Mouse (Mus musculus) myocyte (in vitro differentiated cells): ENCODE results near the gene Orm2. TPM values are rescaled to one million over a fixed set of nuclear protein-coding genes. Genes with fewer than 3 reads are reported as not detected.

ENCODE experiments used
- H3K27me3 ChIP-seq: one replicate; pipeline ENCODE4 v1.6.1; 2011; ENCODE audit not compliant: control insufficient read depth, insufficient read depth, insufficient read length
- H3K36me3 ChIP-seq: one replicate; pipeline ENCODE4 v1.6.1; 2011; ENCODE audit not compliant: control insufficient read depth, insufficient read depth
- H3K4me2 ChIP-seq: one replicate; pipeline ENCODE4 v1.6.1; 2011; ENCODE audit warnings: low read depth, control low read depth
- H3K4me3 ChIP-seq: one replicate; pipeline ENCODE4 v1.5.1; 2011; ENCODE audit warnings: mild to moderate bottlenecking, control low read depth, moderate library complexity
- H3K79me2 ChIP-seq: one replicate; pipeline ENCODE4 v1.6.1; 2011; ENCODE audit not compliant: control insufficient read depth, insufficient read depth
- H3ac ChIP-seq: one replicate; pipeline ENCODE4 v1.6.1; 2011; ENCODE audit not compliant: control insufficient read depth, insufficient read length
- CEBPB ChIP-seq: IDR thresholded peaks from 2 replicates; pipeline ENCODE4 v1.6.1; 2011; ENCODE audit warnings: mild to moderate bottlenecking, moderate library complexity; ENCODE audit not compliant: poor library complexity, insufficient read depth, severe bottlenecking
- E2F4 ChIP-seq: IDR thresholded peaks from one replicate; pipeline ENCODE4 v1.6.1; 2011; ENCODE audit warnings: mild to moderate bottlenecking, control low read depth, moderate library complexity; ENCODE audit not compliant: insufficient read depth
- MAX ChIP-seq: IDR thresholded peaks from one replicate; pipeline ENCODE4 v1.6.1; 2011; ENCODE audit warnings: low read depth, mild to moderate bottlenecking, control low read depth
- MYOD1 ChIP-seq, 3 experiments: IDR thresholded peaks; one replicate each; pipeline ENCODE4 v1.6.1; 2011; ENCODE audit warnings: control low read depth in 2 of 3, low read depth in 2 of 3, mild to moderate bottlenecking in 2 of 3, moderate library complexity in 1 of 3; ENCODE audit not compliant: insufficient read length in 2 of 3, control insufficient read depth in 1 of 3
- MYOG ChIP-seq, 3 experiments: IDR thresholded peaks; one replicate each; pipeline ENCODE4 v1.6.1; 2011; ENCODE audit warnings: control low read depth in 2 of 3, low read depth in 2 of 3, mild to moderate bottlenecking in 2 of 3; ENCODE audit not compliant: insufficient read length in 2 of 3, control insufficient read depth in 1 of 3, insufficient read depth in 1 of 3
- POLR2A ChIP-seq: IDR thresholded peaks from one replicate; pipeline ENCODE4 v1.6.1; 2011; ENCODE audit warnings: low read depth, mild to moderate bottlenecking, control low read depth, moderate library complexity; ENCODE audit not compliant: insufficient read length
- POLR2AphosphoS2 ChIP-seq: IDR thresholded peaks from one replicate; pipeline ENCODE4 v1.6.1; 2011; ENCODE audit warnings: low read depth, control low read depth; ENCODE audit not compliant: insufficient read length
- REST ChIP-seq: IDR thresholded peaks from one replicate; pipeline ENCODE4 v1.6.1; 2011; ENCODE audit warnings: mild to moderate bottlenecking, control low read depth, moderate library complexity; ENCODE audit not compliant: insufficient read depth, insufficient read length
- SRF ChIP-seq: IDR thresholded peaks from one replicate; pipeline ENCODE4 v1.6.1; 2011; ENCODE audit warnings: low read depth; ENCODE audit not compliant: control insufficient read depth, insufficient read length
- TCF12 ChIP-seq: IDR thresholded peaks from one replicate; pipeline ENCODE4 v1.6.1; 2011; ENCODE audit warnings: mild to moderate bottlenecking, control low read depth; ENCODE audit not compliant: poor library complexity, insufficient read depth, severe bottlenecking
- TCF3 ChIP-seq: IDR thresholded peaks from one replicate; pipeline ENCODE4 v1.6.1; 2011; ENCODE audit warnings: low read depth, control low read depth; ENCODE audit not compliant: insufficient read length
- USF1 ChIP-seq: IDR thresholded peaks from one replicate; pipeline ENCODE4 v1.6.1; 2011; ENCODE audit warnings: low read depth, mild to moderate bottlenecking, control low read depth, moderate library complexity
- polyA plus RNA-seq: library from polyadenylated mRNA; unstranded; fragments of >200 nt; fragmentation: generic; extraction: Trizol; gene quantifications from one replicate; pipeline ENCODE4 v1.2.1, GENCODE M21; 2012; ENCODE audit warnings: missing spikeins

Gene Orm2
- polyA plus RNA-seq, 1 experiment: not detected

- no peaks in the 10 kb centered on the region for H3K27me3 ChIP-seq
- peak overlapping the region; percentile 35 for H3ac ChIP-seq
- peaks cover 22% of the 10 kb centered on the region for H3K79me2 ChIP-seq
- H3K36me3 ChIP-seq: no peaks in the 10 kb centered on the region
- peak overlapping the region; percentile 94 for H3K4me2 ChIP-seq
- H3K4me3 ChIP-seq: peak overlapping the region; percentile 59
- TF ChIP-seq TCF12: peak; percentile 13
- TF ChIP-seq POLR2A: peak; percentile 85
- TF ChIP-seq E2F4: no peak
- TF ChIP-seq MAX: peak; percentile 45
- TF ChIP-seq POLR2AphosphoS2: peak; percentile 77
- peak in 1 of 3 experiments; percentile 70 for TF ChIP-seq MYOG (IDR thresholded peaks at IDR 0.05; ENCODE audit: control insufficient read depth in 1 of 3, insufficient read depth in 1 of 3, insufficient read length in 2 of 3, low read depth in 2 of 3)
- TF ChIP-seq SRF: no peak
- no peak for TF ChIP-seq REST
- peak; percentile 90; the same call in 1 of the 2 replicates for TF ChIP-seq CEBPB
- peak; percentile 40 for TF ChIP-seq USF1
Measured at GRCm38 (mm10) chr4:63409317-63409907, 47.2 kb downstream of the Orm2 start.

GRCm38 (mm10) chr4:63409908-63410582 lies 47.8 kb downstream of the Orm2 start:
- TF ChIP-seq POLR2A: peak; percentile 81
- no peak for TF ChIP-seq CEBPB
- no peak for TF ChIP-seq E2F4
- TF ChIP-seq SRF: peak; percentile 49
- peak; percentile 93 for TF ChIP-seq POLR2AphosphoS2

GRCm38 (mm10) chr4:63410583-63410934 lies 48.3 kb downstream of the Orm2 start:
- peak overlapping the region; percentile 94 for H3K4me2 ChIP-seq
- TF ChIP-seq TCF12 (no peak), MYOG (IDR thresholded peaks at IDR 0.05; ENCODE audit: control insufficient read depth in 1 of 3, insufficient read depth in 1 of 3, insufficient read length in 2 of 3, low read depth in 2 of 3) (no peak), POLR2AphosphoS2 (peak; percentile 9), POLR2A (peak; percentile 26), E2F4 (peak; percentile 70), MAX (no peak)
- H3K27me3 ChIP-seq: no peaks in the 10 kb centered on the region
- H3ac ChIP-seq: peak overlapping the region; percentile 12
- peaks cover 20% of the 10 kb centered on the region for H3K79me2 ChIP-seq
- H3K36me3 ChIP-seq: no peaks in the 10 kb centered on the region
- peak overlapping the region; percentile 59 for H3K4me3 ChIP-seq

More at GRCm38 (mm10) chr4:63409908-63410582, 47.8 kb downstream of the Orm2 start:
- peak overlapping the region; percentile 59 for H3K4me3 ChIP-seq
- peak overlapping the region; percentile 94 for H3K4me2 ChIP-seq
- peaks cover 22% of the 10 kb centered on the region for H3K79me2 ChIP-seq
- peak overlapping the region; percentile 12 for H3ac ChIP-seq
- no peaks in the 10 kb centered on the region for H3K27me3 ChIP-seq
- no peaks in the 10 kb centered on the region for H3K36me3 ChIP-seq

DNA sequence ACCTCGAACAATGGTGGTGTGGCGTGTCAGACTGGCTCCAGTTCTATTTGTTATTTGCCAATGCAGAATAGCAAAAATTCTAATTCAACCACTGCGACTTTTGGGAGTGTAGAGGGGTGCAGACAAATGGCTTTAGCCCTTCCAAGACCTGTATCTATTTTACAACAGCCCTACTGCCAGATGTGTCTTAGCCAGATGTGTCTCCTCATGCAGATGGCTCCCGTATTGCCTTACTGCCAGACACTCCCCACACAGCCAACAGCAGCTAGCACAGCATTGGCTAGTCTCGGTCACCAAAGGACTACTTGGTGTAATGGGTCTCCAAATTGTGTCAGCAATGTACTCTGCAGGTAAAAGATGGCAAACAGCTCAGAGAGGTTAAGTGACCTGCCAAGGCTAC lies 49.0 kb downstream of the Orm2 start:
- Histone ChIP-seq H3K4me3 (no peak overlapping the region), H3K4me2 (no peak overlapping the region)

GRCm38 (mm10) chr4:63414951-63415350 lies 52.7 kb downstream of the Orm2 start:
- no peak overlapping the region for H3K4me2 ChIP-seq
- no peaks in the 10 kb centered on the region for H3K79me2 ChIP-seq
- H3K36me3 ChIP-seq: no peaks in the 10 kb centered on the region
- H3K27me3 ChIP-seq: no peaks in the 10 kb centered on the region
- TF ChIP-seq TCF12 (no peak), CEBPB (no peak), MYOG (IDR thresholded peaks at IDR 0.05; ENCODE audit: control insufficient read depth in 1 of 3, insufficient read depth in 1 of 3, insufficient read length in 2 of 3, low read depth in 2 of 3) (no peak), REST (no peak), SRF (no peak), MAX (no peak), POLR2A (no peak)
- H3K4me3 ChIP-seq: no peak overlapping the region
- no peak overlapping the region for H3ac ChIP-seq

More for the DNA sequence above, 49.0 kb downstream of the Orm2 start:
- TF ChIP-seq SRF: no peak
- no peak for TF ChIP-seq E2F4
- no peak for TF ChIP-seq POLR2AphosphoS2
- no peak for TF ChIP-seq REST
- no peak for TF ChIP-seq MYOG (IDR thresholded peaks at IDR 0.05; ENCODE audit: control insufficient read depth in 1 of 3, insufficient read depth in 1 of 3, insufficient read length in 2 of 3, low read depth in 2 of 3)
- no peak for TF ChIP-seq CEBPB
- TF ChIP-seq TCF12: no peak
- TF ChIP-seq MAX: no peak
- no peak for TF ChIP-seq POLR2A
- no peak for TF ChIP-seq USF1
- no peak for TF ChIP-seq TCF3
- TF ChIP-seq MYOD1 (IDR thresholded peaks at IDR 0.05; ENCODE audit: control insufficient read depth in 1 of 3, insufficient read length in 2 of 3, low read depth in 2 of 3): no peak
- H3K79me2 ChIP-seq: peaks cover 14% of the 10 kb centered on the region
- no peaks in the 10 kb centered on the region for H3K27me3 ChIP-seq
- no peaks in the 10 kb centered on the region for H3K36me3 ChIP-seq
- no peak overlapping the region for H3ac ChIP-seq

Other genes with a start within 250 kb of the Orm2 start
- gene Ambp, start 207.7 kb upstream of the Orm2 start, polyA plus RNA-seq: not detected
- not detected for gene Kif12, start 190.3 kb upstream of the Orm2 start, polyA plus RNA-seq
- gene Col27a1, start 148.4 kb upstream of the Orm2 start, polyA plus RNA-seq: 0.13 TPM
- gene Orm1, start 17.9 kb upstream of the Orm2 start, polyA plus RNA-seq: not detected
- 0.07 TPM for gene Orm3, start 6.3 kb upstream of the Orm2 start, polyA plus RNA-seq
- 5.6 TPM for gene Akna, start 40.9 kb downstream of the Orm2 start, polyA plus RNA-seq
- 18.8 TPM for gene Whrn, start 133.5 kb downstream of the Orm2 start, polyA plus RNA-seq
- gene Atp6v1g1, start 182.3 kb downstream of the Orm2 start, polyA plus RNA-seq: 447 TPM
- 19.5 TPM for gene Tmem268, start 196.3 kb downstream of the Orm2 start, polyA plus RNA-seq
- gene Gm11213, start 242.8 kb downstream of the Orm2 start, polyA plus RNA-seq: not detected